Mouse (Mus musculus): Measurements from ENCODE around the gene Ss18l1.
A peak's percentile ranks its signal among the peaks of the same experiment; 100 is the strongest.

Gene Ss18l1

DNA sequence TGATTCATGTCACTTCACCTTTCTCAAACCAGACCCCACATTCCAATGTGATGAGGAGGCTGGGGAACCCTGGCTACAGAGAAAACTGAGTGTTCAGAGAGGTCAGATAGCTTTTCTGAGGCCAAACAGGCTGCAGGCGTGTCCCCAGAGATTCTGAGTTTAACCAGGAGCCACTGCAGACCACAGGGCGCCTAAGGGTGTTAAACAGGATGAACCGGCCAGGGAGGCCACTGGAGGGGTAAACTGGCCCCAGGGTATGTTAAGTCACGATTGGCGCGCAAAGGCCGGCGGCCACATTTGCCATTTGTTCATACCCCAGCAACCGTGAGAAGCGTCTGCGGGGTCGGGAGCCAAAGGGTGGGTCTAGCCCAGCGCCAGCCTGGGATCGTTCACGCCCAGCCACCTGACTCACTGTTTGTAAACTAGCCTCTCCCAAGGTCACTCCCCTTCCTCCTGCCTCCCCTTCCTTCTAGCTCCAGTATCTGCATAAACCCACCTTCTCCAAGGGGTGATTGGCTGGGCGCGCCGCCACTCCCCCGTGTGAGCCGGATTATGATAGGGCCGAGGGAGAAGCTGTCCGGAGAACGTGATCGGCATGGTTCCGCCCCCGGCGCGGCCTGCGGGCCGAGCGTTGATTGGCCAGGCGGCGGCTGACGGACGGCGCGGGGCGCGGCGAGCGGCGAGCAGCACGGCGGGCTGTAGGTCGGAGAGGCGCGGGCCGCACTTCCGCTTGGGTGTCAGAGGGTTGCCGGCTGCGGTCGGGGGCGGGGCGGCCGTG, 76.5 kb downstream of the Ss18l1 start, which contains the start of gene Osbpl2:
TSS of gene Osbpl2 (plus strand) at position 646 of the 778 bp plus-strand sequence.
- peak; percentile 98 for DNase-seq (ENCODE audit: low read depth, low spot score)

Measured in forelimb bud, embryonic 11.5 days (tissue).